Mouse (Mus musculus): ENCODE results near the gene Mbtd1. TPM values are rescaled to one million over a fixed set of nuclear protein-coding genes. Genes with fewer than 3 reads are reported as not detected.

The Mbtd1 gene
- polyA plus RNA-seq, 1 experiment = 25.9 TPM

- Histone ChIP-seq H3K4me1 (ENCODE audit: control insufficient read depth, insufficient read depth, low read length) (peaks cover 21% of the 10 kb centered on the region), H3K27ac (ENCODE audit: insufficient read depth, low read depth, low read length) (no peak overlapping the region), H3K4me3 (ENCODE audit: insufficient read depth, low read length) (no peak overlapping the region)
- TF ChIP-seq POLR2A (IDR thresholded peaks at IDR 0.05; ENCODE audit: borderline replicate concordance, low read depth, low read length) (no peak), CTCF (IDR thresholded peaks at IDR 0.05; ENCODE audit: low read depth, low read length) (no peak)
Observed at GRCm38 (mm10) chr11:93957746-93958145, 72.1 kb downstream of the Mbtd1 start.

GRCm38 (mm10) chr11:93961482-93961881 is 75.8 kb downstream of the Mbtd1 start:
- Histone ChIP-seq H3K27ac (ENCODE audit: insufficient read depth, low read depth, low read length) (no peak overlapping the region), H3K4me1 (ENCODE audit: control insufficient read depth, insufficient read depth, low read length) (peaks cover 34% of the 10 kb centered on the region), H3K4me3 (ENCODE audit: insufficient read depth, low read length) (no peak overlapping the region)
- TF ChIP-seq POLR2A (IDR thresholded peaks at IDR 0.05; ENCODE audit: borderline replicate concordance, low read depth, low read length) = no peak

GRCm38 (mm10) chr11:93963013-93963412 is 77.4 kb downstream of the Mbtd1 start:
- H3K4me1 ChIP-seq (ENCODE audit: control insufficient read depth, insufficient read depth, low read length) = peaks cover 29% of the 10 kb centered on the region
- 0 out of 2 replicates have a peak overlapping the region, but pooled peaks have one; percentile 19 for H3K27ac ChIP-seq (ENCODE audit: insufficient read depth, low read depth, low read length)
- no peak overlapping the region for H3K4me3 ChIP-seq (ENCODE audit: insufficient read depth, low read length)
- TF ChIP-seq CTCF (IDR thresholded peaks at IDR 0.05; ENCODE audit: low read depth, low read length) (no peak), POLR2A (IDR thresholded peaks at IDR 0.05; ENCODE audit: borderline replicate concordance, low read depth, low read length) (no peak)

GRCm38 (mm10) chr11:93965391-93965790 is 79.7 kb downstream of the Mbtd1 start:
- Histone ChIP-seq H3K4me3 (ENCODE audit: insufficient read depth, low read length) (no peak overlapping the region), H3K27ac (ENCODE audit: insufficient read depth, low read depth, low read length) (no peak overlapping the region), H3K4me1 (ENCODE audit: control insufficient read depth, insufficient read depth, low read length) (peaks cover 33% of the 10 kb centered on the region)
- TF ChIP-seq CTCF (IDR thresholded peaks at IDR 0.05; ENCODE audit: low read depth, low read length) = no peak
- no peak for TF ChIP-seq POLR2A (IDR thresholded peaks at IDR 0.05; ENCODE audit: borderline replicate concordance, low read depth, low read length)

- H3K4me1 ChIP-seq (ENCODE audit: control insufficient read depth, insufficient read depth, low read length) = peaks cover 31% of the 10 kb centered on the region
- TF ChIP-seq POLR2A (IDR thresholded peaks at IDR 0.05; ENCODE audit: borderline replicate concordance, low read depth, low read length) = no peak
- no peak for TF ChIP-seq CTCF (IDR thresholded peaks at IDR 0.05; ENCODE audit: low read depth, low read length)
- peak overlapping the region; percentile 42 for H3K27ac ChIP-seq (ENCODE audit: insufficient read depth, low read depth, low read length)
Observed at GRCm38 (mm10) chr11:93967381-93967780, 81.7 kb downstream of the Mbtd1 start.

GRCm38 (mm10) chr11:93968005-93968847 is 82.6 kb downstream of the Mbtd1 start, which contains the start of the genes Gm20390 and Nme1:
Gm20390 (minus strand) TSS chr11:93968293.
Nme1 (minus strand) TSS chr11:93968521.
- Histone ChIP-seq H3K27ac (ENCODE audit: insufficient read depth, low read depth, low read length) (peak within 1 kb of the TSS; percentile 42), H3K4me1 (ENCODE audit: control insufficient read depth, insufficient read depth, low read length) (peaks cover 24% of the 10 kb centered on the region), H3K4me3 (ENCODE audit: insufficient read depth, low read length) (peak within 1 kb of the TSS; percentile 80)
- TF ChIP-seq POLR2A (IDR thresholded peaks at IDR 0.05; ENCODE audit: borderline replicate concordance, low read depth, low read length) = no peak
- peak; percentile 48 for TF ChIP-seq CTCF (IDR thresholded peaks at IDR 0.05; ENCODE audit: low read depth, low read length)

More at GRCm38 (mm10) chr11:93967381-93967780, 81.7 kb downstream of the Mbtd1 start:
- H3K4me3 ChIP-seq (ENCODE audit: insufficient read depth, low read length) = peak overlapping the region; percentile 80

- Histone ChIP-seq H3K27ac (ENCODE audit: insufficient read depth, low read depth, low read length) (peak overlapping the region; percentile 32; the same call in 1 of the 2 replicates), H3K4me1 (ENCODE audit: control insufficient read depth, insufficient read depth, low read length) (peaks cover 18% of the 10 kb centered on the region), H3K4me3 (ENCODE audit: insufficient read depth, low read length) (peak overlapping the region; percentile 23; the same call in 1 of the 2 replicates)
- TF ChIP-seq CTCF (IDR thresholded peaks at IDR 0.05; ENCODE audit: low read depth, low read length) = no peak
- no peak for TF ChIP-seq POLR2A (IDR thresholded peaks at IDR 0.05; ENCODE audit: borderline replicate concordance, low read depth, low read length)
Observed at GRCm38 (mm10) chr11:93968848-93969128, 83.1 kb downstream of the Mbtd1 start.

GRCm38 (mm10) chr11:93969171-93969570 is 83.5 kb downstream of the Mbtd1 start:
- Histone ChIP-seq H3K4me3 (ENCODE audit: insufficient read depth, low read length) (no peak overlapping the region), H3K27ac (ENCODE audit: insufficient read depth, low read depth, low read length) (no peak overlapping the region), H3K4me1 (ENCODE audit: control insufficient read depth, insufficient read depth, low read length) (peaks cover 16% of the 10 kb centered on the region)
- TF ChIP-seq CTCF (IDR thresholded peaks at IDR 0.05; ENCODE audit: low read depth, low read length) (no peak), POLR2A (IDR thresholded peaks at IDR 0.05; ENCODE audit: borderline replicate concordance, low read depth, low read length) (no peak)

- Histone ChIP-seq H3K4me3 (ENCODE audit: insufficient read depth, low read length) (no peak overlapping the region), H3K4me1 (ENCODE audit: control insufficient read depth, insufficient read depth, low read length) (peaks cover 16% of the 10 kb centered on the region), H3K27ac (ENCODE audit: insufficient read depth, low read depth, low read length) (no peak overlapping the region)
- TF ChIP-seq POLR2A (IDR thresholded peaks at IDR 0.05; ENCODE audit: borderline replicate concordance, low read depth, low read length) (no peak), CTCF (IDR thresholded peaks at IDR 0.05; ENCODE audit: low read depth, low read length) (no peak)
Observed at GRCm38 (mm10) chr11:93969799-93970198, 84.1 kb downstream of the Mbtd1 start.

GRCm38 (mm10) chr11:93972951-93973350 is 87.3 kb downstream of the Mbtd1 start:
- TF ChIP-seq CTCF (IDR thresholded peaks at IDR 0.05; ENCODE audit: low read depth, low read length) (no peak), POLR2A (IDR thresholded peaks at IDR 0.05; ENCODE audit: borderline replicate concordance, low read depth, low read length) (no peak)
- Histone ChIP-seq H3K4me1 (ENCODE audit: control insufficient read depth, insufficient read depth, low read length) (peaks cover 5% of the 10 kb centered on the region; the same call in 1 of the 2 replicates), H3K4me3 (ENCODE audit: insufficient read depth, low read length) (no peak overlapping the region), H3K27ac (ENCODE audit: insufficient read depth, low read depth, low read length) (no peak overlapping the region)
